Mouse (Mus musculus): ENCODE data around the gene Gpatch2.

GRCm38 (mm10) chr1:187400834-187401233, 185.5 kb downstream of the Gpatch2 start:
- TF ChIP-seq CTCF (IDR thresholded peaks at IDR 0.05; ENCODE audit: low read depth) (no peak), EP300 (IDR thresholded peaks at IDR 0.05; ENCODE audit: low read depth) (no peak)

All from liver, postnatal 0 days (tissue).